Mouse (Mus musculus) myocyte (in vitro differentiated cells): ENCODE data around the gene Myh9. TPM values are rescaled to one million over a fixed set of nuclear protein-coding genes. Genes with fewer than 3 reads are reported as not detected.
"Not testable (repeated sequence)": the region's sequence is repeated elsewhere in the genome, so short reads cannot be mapped to it uniquely, and the experiment has no call there.

Experiments
- H3K27me3 ChIP-seq: one replicate; pipeline ENCODE4 v1.6.1; 2011; ENCODE audit not compliant: control insufficient read depth, insufficient read depth, insufficient read length
- H3K36me3 ChIP-seq: one replicate; pipeline ENCODE4 v1.6.1; 2011; ENCODE audit not compliant: control insufficient read depth, insufficient read depth
- H3K4me2 ChIP-seq: one replicate; pipeline ENCODE4 v1.6.1; 2011; ENCODE audit warnings: low read depth, control low read depth
- H3K4me3 ChIP-seq: one replicate; pipeline ENCODE4 v1.5.1; 2011; ENCODE audit warnings: mild to moderate bottlenecking, control low read depth, moderate library complexity
- H3K79me2 ChIP-seq: one replicate; pipeline ENCODE4 v1.6.1; 2011; ENCODE audit not compliant: control insufficient read depth, insufficient read depth
- H3ac ChIP-seq: one replicate; pipeline ENCODE4 v1.6.1; 2011; ENCODE audit not compliant: control insufficient read depth, insufficient read length
- CEBPB ChIP-seq: IDR thresholded peaks from 2 replicates; pipeline ENCODE4 v1.6.1; 2011; ENCODE audit warnings: mild to moderate bottlenecking, moderate library complexity; ENCODE audit not compliant: poor library complexity, insufficient read depth, severe bottlenecking
- E2F4 ChIP-seq: IDR thresholded peaks from one replicate; pipeline ENCODE4 v1.6.1; 2011; ENCODE audit warnings: mild to moderate bottlenecking, control low read depth, moderate library complexity; ENCODE audit not compliant: insufficient read depth
- MAX ChIP-seq: IDR thresholded peaks from one replicate; pipeline ENCODE4 v1.6.1; 2011; ENCODE audit warnings: low read depth, mild to moderate bottlenecking, control low read depth
- MYOD1 ChIP-seq, 3 experiments: IDR thresholded peaks; one replicate each; pipeline ENCODE4 v1.6.1; 2011; ENCODE audit warnings: control low read depth in 2 of 3, low read depth in 2 of 3, mild to moderate bottlenecking in 2 of 3, moderate library complexity in 1 of 3; ENCODE audit not compliant: insufficient read length in 2 of 3, control insufficient read depth in 1 of 3
- POLR2A ChIP-seq: IDR thresholded peaks from one replicate; pipeline ENCODE4 v1.6.1; 2011; ENCODE audit warnings: low read depth, mild to moderate bottlenecking, control low read depth, moderate library complexity; ENCODE audit not compliant: insufficient read length
- POLR2AphosphoS2 ChIP-seq: IDR thresholded peaks from one replicate; pipeline ENCODE4 v1.6.1; 2011; ENCODE audit warnings: low read depth, control low read depth; ENCODE audit not compliant: insufficient read length
- REST ChIP-seq: IDR thresholded peaks from one replicate; pipeline ENCODE4 v1.6.1; 2011; ENCODE audit warnings: mild to moderate bottlenecking, control low read depth, moderate library complexity; ENCODE audit not compliant: insufficient read depth, insufficient read length
- TCF3 ChIP-seq: IDR thresholded peaks from one replicate; pipeline ENCODE4 v1.6.1; 2011; ENCODE audit warnings: low read depth, control low read depth; ENCODE audit not compliant: insufficient read length
- USF1 ChIP-seq: IDR thresholded peaks from one replicate; pipeline ENCODE4 v1.6.1; 2011; ENCODE audit warnings: low read depth, mild to moderate bottlenecking, control low read depth, moderate library complexity
- polyA plus RNA-seq: library from polyadenylated mRNA; unstranded; fragments of >200 nt; fragmentation: generic; extraction: Trizol; gene quantifications from one replicate; pipeline ENCODE4 v1.2.1, GENCODE M21; 2012; ENCODE audit warnings: missing spikeins

Gene Myh9
- polyA plus RNA-seq, 1 experiment, result 466 TPM

GRCm38 (mm10) chr15:77731605-77732004 is 110.4 kb downstream of the Myh9 start:
- Histone ChIP-seq H3ac (no peak overlapping the region), H3K4me3 (no peak overlapping the region), H3K4me2 (no peak overlapping the region), H3K27me3 (no peaks in the 10 kb centered on the region), H3K36me3 (peaks cover 3% of the 10 kb centered on the region), H3K79me2 (peaks cover 6% of the 10 kb centered on the region)
- no peak for TF ChIP-seq MYOD1 (IDR thresholded peaks at IDR 0.05; ENCODE audit: control insufficient read depth in 1 of 3, insufficient read length in 2 of 3, low read depth in 2 of 3)
- TF ChIP-seq POLR2AphosphoS2, result no peak
- TF ChIP-seq USF1, result no peak
- no peak for TF ChIP-seq CEBPB
- TF ChIP-seq TCF3, result no peak
- no peak for TF ChIP-seq REST
- TF ChIP-seq MAX, result no peak
- no peak for TF ChIP-seq E2F4
- TF ChIP-seq POLR2A, result no peak

- H3ac ChIP-seq, H3K27me3 ChIP-seq, H3K36me3 ChIP-seq, H3K79me2 ChIP-seq: not testable (repeated sequence)
- peak within 1 kb of the TSS; percentile 14 for H3K4me3 ChIP-seq
- H3K4me2 ChIP-seq, result peak within 1 kb of the TSS; percentile 67
Measured at GRCm38 (mm10) chr15:77728739-77729138, 113.2 kb downstream of the Myh9 start, which contains the start of gene Apol9b. Apol9b (plus strand) TSS chr15:77729039.

GRCm38 (mm10) chr15:77727745-77728144 is 114.2 kb downstream of the Myh9 start:
- not testable (repeated sequence) for H3K36me3 ChIP-seq, H3K4me3 ChIP-seq, H3ac ChIP-seq, H3K27me3 ChIP-seq, H3K4me2 ChIP-seq, H3K79me2 ChIP-seq

- H3K4me3 ChIP-seq, H3ac ChIP-seq, H3K4me2 ChIP-seq, H3K27me3 ChIP-seq, H3K79me2 ChIP-seq, H3K36me3 ChIP-seq: not testable (repeated sequence)
Measured at GRCm38 (mm10) chr15:77727139-77727538, 114.8 kb downstream of the Myh9 start.

- not testable (repeated sequence) for H3K79me2 ChIP-seq, H3ac ChIP-seq, H3K4me2 ChIP-seq, H3K4me3 ChIP-seq, H3K36me3 ChIP-seq, H3K27me3 ChIP-seq
- TF ChIP-seq USF1, result peak; percentile 40
Measured at GRCm38 (mm10) chr15:77725393-77726020, 116.5 kb downstream of the Myh9 start.

GRCm38 (mm10) chr15:77724208-77724911 is 117.6 kb downstream of the Myh9 start:
- H3K27me3 ChIP-seq, H3K4me3 ChIP-seq, H3K4me2 ChIP-seq, H3K36me3 ChIP-seq, H3ac ChIP-seq, H3K79me2 ChIP-seq: not testable (repeated sequence)

- not testable (repeated sequence) for H3ac ChIP-seq, H3K4me3 ChIP-seq, H3K79me2 ChIP-seq, H3K36me3 ChIP-seq, H3K27me3 ChIP-seq, H3K4me2 ChIP-seq
Measured at GRCm38 (mm10) chr15:77721509-77721908, 120.5 kb downstream of the Myh9 start.

- H3K36me3 ChIP-seq, H3K79me2 ChIP-seq, H3K27me3 ChIP-seq, H3K4me3 ChIP-seq, H3ac ChIP-seq, H3K4me2 ChIP-seq: not testable (repeated sequence)
- peak; percentile 46 for TF ChIP-seq REST
Measured at GRCm38 (mm10) chr15:77718240-77718639, 123.7 kb downstream of the Myh9 start.

Other genes starting within 250 kb of the Myh9 start
- gene Apol10b, start 246.1 kb downstream of the Myh9 start, polyA plus RNA-seq, result 1.6 TPM
- gene Gm36245, start 242.9 kb downstream of the Myh9 start, polyA plus RNA-seq, result not detected
- gene Apol11b, start 198.9 kb downstream of the Myh9 start, polyA plus RNA-seq, result 0.02 TPM
- gene Apol7e, start 143.3 kb downstream of the Myh9 start, polyA plus RNA-seq, result not detected
- gene Apol9b, start 113.1 kb downstream of the Myh9 start, polyA plus RNA-seq, result 63.1 TPM
- 0.38 TPM for gene Apol8, start 85.2 kb downstream of the Myh9 start, polyA plus RNA-seq
- gene Txn2, start 86.8 kb upstream of the Myh9 start, polyA plus RNA-seq, result 383 TPM
- gene Foxred2, start 114.5 kb upstream of the Myh9 start, polyA plus RNA-seq, result 4.8 TPM
- gene Eif3d, start 128.6 kb upstream of the Myh9 start, polyA plus RNA-seq, result 461 TPM